Mouse (Mus musculus): ENCODE data around the gene Golga4. TPM values are rescaled to one million over a fixed set of nuclear protein-coding genes. Genes with fewer than 3 reads are reported as not detected.

The Golga4 gene
- polyA plus RNA-seq, 1 experiment: 85.1 TPM

GRCm38 (mm10) chr9:118517619-118518018, 11.6 kb downstream of the Golga4 start:
- no peak overlapping the region for H3K4me3 ChIP-seq (ENCODE audit: insufficient read depth, low read length)
- no peak overlapping the region for H3K27ac ChIP-seq (ENCODE audit: insufficient read depth, low read length)
- H3K4me1 ChIP-seq (ENCODE audit: control insufficient read depth, insufficient read depth, low read length): peaks cover 14% of the 10 kb centered on the region
- TF ChIP-seq CTCF (IDR thresholded peaks at IDR 0.05; ENCODE audit: borderline replicate concordance, insufficient read depth, low read length) (no peak), POLR2A (IDR thresholded peaks at IDR 0.05; ENCODE audit: low read depth, low read length) (no peak)

DNA sequence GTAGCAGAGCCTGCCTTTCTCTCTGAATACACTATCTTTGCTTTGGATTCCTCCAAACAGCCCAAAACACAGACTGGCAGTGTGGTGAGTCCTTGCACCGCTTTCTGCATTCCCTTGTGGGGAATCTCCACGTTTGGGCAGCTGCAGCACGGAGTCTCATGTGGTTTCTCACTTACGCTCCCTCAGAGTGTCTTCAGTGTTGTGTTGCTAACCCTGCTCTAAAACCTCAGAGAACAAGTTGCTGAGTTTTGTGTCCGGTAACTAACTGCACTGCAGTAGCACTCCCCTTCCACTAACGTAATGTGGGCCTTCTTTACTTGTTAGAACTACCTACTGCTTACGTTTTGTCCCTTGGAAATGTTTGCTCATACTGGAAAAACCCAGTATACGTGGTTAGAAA, 13.0 kb downstream of the Golga4 start:
- H3K27ac ChIP-seq (ENCODE audit: insufficient read depth, low read length): no peak overlapping the region
- H3K4me3 ChIP-seq (ENCODE audit: insufficient read depth, low read length): no peak overlapping the region
- peaks cover 10% of the 10 kb centered on the region; the same call in 1 of the 2 replicates for H3K4me1 ChIP-seq (ENCODE audit: control insufficient read depth, insufficient read depth, low read length)
- no peak for TF ChIP-seq POLR2A (IDR thresholded peaks at IDR 0.05; ENCODE audit: low read depth, low read length)
- TF ChIP-seq CTCF (IDR thresholded peaks at IDR 0.05; ENCODE audit: borderline replicate concordance, insufficient read depth, low read length): no peak

DNA sequence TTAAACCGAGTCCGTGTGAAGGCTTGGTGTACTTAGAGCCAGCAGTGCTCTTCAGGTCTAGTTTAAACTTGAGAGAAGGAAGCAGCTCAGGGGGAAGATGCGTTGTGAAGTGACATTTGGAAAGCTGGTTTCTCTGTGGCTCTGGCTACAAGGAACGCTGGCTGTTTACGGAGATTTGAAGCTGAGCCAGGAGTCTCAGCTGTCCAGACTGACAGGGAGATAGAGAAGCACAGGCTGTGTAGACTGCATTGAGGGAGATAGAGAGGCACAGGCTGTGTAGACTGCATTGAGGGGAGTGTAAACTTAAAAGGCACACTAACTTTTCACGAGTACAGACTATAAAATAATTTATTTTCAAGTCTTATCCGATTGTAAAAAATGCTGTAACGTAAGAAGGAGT, 13.9 kb downstream of the Golga4 start:
- H3K27ac ChIP-seq (ENCODE audit: insufficient read depth, low read length): no peak overlapping the region
- no peak overlapping the region for H3K4me3 ChIP-seq (ENCODE audit: insufficient read depth, low read length)
- peaks cover 10% of the 10 kb centered on the region; the same call in 1 of the 2 replicates for H3K4me1 ChIP-seq (ENCODE audit: control insufficient read depth, insufficient read depth, low read length)
- TF ChIP-seq POLR2A (IDR thresholded peaks at IDR 0.05; ENCODE audit: low read depth, low read length): no peak
- TF ChIP-seq CTCF (IDR thresholded peaks at IDR 0.05; ENCODE audit: borderline replicate concordance, insufficient read depth, low read length): no peak

DNA sequence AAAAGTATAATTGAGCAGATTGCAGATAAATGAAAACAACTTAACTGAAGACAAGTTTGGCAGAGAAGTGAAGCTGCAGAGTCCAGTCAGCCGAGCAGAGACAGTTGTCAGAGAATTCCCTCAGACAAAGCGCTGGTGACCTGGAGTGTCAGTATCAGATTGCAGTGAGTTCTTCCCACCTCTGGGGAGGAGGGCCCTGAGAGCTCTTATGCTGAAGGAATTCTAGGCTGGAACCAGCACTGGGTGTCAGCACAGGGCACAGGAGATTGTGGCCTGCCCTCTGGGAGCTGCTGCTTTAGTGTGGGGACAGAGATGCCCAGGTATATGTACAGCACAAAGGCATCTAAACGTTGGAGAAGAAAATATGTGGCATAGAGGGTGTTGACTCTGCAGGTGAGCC, 14.8 kb downstream of the Golga4 start:
- H3K4me3 ChIP-seq (ENCODE audit: insufficient read depth, low read length): no peak overlapping the region
- TF ChIP-seq CTCF (IDR thresholded peaks at IDR 0.05; ENCODE audit: borderline replicate concordance, insufficient read depth, low read length): no peak
- no peak for TF ChIP-seq POLR2A (IDR thresholded peaks at IDR 0.05; ENCODE audit: low read depth, low read length)
- peaks cover 10% of the 10 kb centered on the region; the same call in 1 of the 2 replicates for H3K4me1 ChIP-seq (ENCODE audit: control insufficient read depth, insufficient read depth, low read length)
- no peak overlapping the region for H3K27ac ChIP-seq (ENCODE audit: insufficient read depth, low read length)

DNA sequence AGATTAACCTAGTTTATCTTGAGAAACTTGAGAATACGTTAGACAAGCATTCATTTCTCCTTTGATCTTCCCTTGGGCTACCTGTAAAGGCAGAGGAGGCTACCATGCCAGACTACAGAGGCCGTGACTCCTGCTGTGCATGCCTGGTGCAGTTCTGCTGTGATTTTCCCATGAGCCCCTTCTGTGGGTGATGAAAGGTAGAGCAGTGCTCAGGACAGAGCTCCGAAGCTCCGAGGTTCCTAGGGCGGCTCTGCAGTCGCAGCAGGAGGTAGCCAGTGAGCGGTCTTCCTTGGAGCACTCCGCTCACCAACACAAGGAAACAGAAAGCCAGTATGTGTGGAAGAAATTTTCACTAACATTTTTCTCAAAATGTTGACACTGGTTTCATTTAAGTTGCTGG, 15.6 kb downstream of the Golga4 start:
- peaks cover 10% of the 10 kb centered on the region; the same call in 1 of the 2 replicates for H3K4me1 ChIP-seq (ENCODE audit: control insufficient read depth, insufficient read depth, low read length)
- H3K4me3 ChIP-seq (ENCODE audit: insufficient read depth, low read length): no peak overlapping the region
- no peak for TF ChIP-seq CTCF (IDR thresholded peaks at IDR 0.05; ENCODE audit: borderline replicate concordance, insufficient read depth, low read length)
- TF ChIP-seq POLR2A (IDR thresholded peaks at IDR 0.05; ENCODE audit: low read depth, low read length): no peak
- H3K27ac ChIP-seq (ENCODE audit: insufficient read depth, low read length): no peak overlapping the region

DNA sequence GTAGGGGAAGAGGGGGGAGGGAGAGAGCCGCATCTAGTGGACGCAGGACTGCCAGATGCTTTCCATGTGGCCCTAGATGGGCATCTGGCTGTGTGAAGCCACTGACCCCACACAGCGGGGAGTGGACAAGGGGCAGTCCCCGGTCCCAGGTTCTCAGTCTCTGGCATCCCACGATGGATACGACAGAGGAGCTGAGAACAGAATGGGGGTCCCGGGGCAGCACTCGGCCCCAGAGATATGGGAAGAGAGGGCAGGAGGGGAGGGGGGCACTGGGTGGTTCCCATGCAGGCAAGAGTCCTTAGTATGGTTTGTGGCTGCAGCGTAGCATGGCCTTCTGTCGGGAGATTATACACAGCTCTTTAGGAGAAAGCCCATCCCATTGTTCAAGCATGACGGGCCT, 17.7 kb downstream of the Golga4 start:
- Histone ChIP-seq H3K27ac (ENCODE audit: insufficient read depth, low read length) (no peak overlapping the region), H3K4me1 (ENCODE audit: control insufficient read depth, insufficient read depth, low read length) (peaks cover 6% of the 10 kb centered on the region; the same call in 1 of the 2 replicates), H3K4me3 (ENCODE audit: insufficient read depth, low read length) (no peak overlapping the region)
- TF ChIP-seq CTCF (IDR thresholded peaks at IDR 0.05; ENCODE audit: borderline replicate concordance, insufficient read depth, low read length) (no peak), POLR2A (IDR thresholded peaks at IDR 0.05; ENCODE audit: low read depth, low read length) (no peak)

DNA sequence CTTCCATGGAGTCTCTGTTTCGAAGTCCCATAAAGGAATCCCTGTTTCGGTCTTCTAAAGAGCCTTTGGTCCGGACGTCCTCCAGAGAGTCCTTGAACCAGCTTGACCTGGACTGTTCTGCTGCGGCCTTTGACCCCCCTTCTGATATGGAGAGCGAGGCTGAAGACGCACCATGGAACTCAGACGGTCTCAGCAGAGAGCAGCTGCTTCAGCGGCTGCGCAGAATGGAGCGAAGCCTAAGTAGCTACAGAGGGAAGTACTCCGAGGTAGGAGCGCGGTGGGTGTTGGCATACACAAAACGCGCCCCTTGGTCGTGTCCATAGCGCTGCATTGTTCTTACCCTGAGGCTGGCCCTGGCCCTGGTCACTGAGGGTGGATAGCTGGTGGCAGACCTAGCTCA, 21.0 kb downstream of the Golga4 start:
- TF ChIP-seq POLR2A (IDR thresholded peaks at IDR 0.05; ENCODE audit: low read depth, low read length): no peak
- TF ChIP-seq CTCF (IDR thresholded peaks at IDR 0.05; ENCODE audit: borderline replicate concordance, insufficient read depth, low read length): no peak
- H3K27ac ChIP-seq (ENCODE audit: insufficient read depth, low read length): no peak overlapping the region
- H3K4me3 ChIP-seq (ENCODE audit: insufficient read depth, low read length): no peak overlapping the region
- no peaks in the 10 kb centered on the region for H3K4me1 ChIP-seq (ENCODE audit: control insufficient read depth, insufficient read depth, low read length)

GRCm38 (mm10) chr9:118529783-118530182, 23.7 kb downstream of the Golga4 start:
- Histone ChIP-seq H3K4me3 (ENCODE audit: insufficient read depth, low read length) (no peak overlapping the region), H3K27ac (ENCODE audit: insufficient read depth, low read length) (no peak overlapping the region), H3K4me1 (ENCODE audit: control insufficient read depth, insufficient read depth, low read length) (peaks cover 5% of the 10 kb centered on the region)
- TF ChIP-seq CTCF (IDR thresholded peaks at IDR 0.05; ENCODE audit: borderline replicate concordance, insufficient read depth, low read length) (no peak), POLR2A (IDR thresholded peaks at IDR 0.05; ENCODE audit: low read depth, low read length) (no peak)

- TF ChIP-seq CTCF (IDR thresholded peaks at IDR 0.05; ENCODE audit: borderline replicate concordance, insufficient read depth, low read length) (no peak), POLR2A (IDR thresholded peaks at IDR 0.05; ENCODE audit: low read depth, low read length) (no peak)
- Histone ChIP-seq H3K4me1 (ENCODE audit: control insufficient read depth, insufficient read depth, low read length) (peaks cover 5% of the 10 kb centered on the region), H3K27ac (ENCODE audit: insufficient read depth, low read length) (no peak overlapping the region), H3K4me3 (ENCODE audit: insufficient read depth, low read length) (no peak overlapping the region)
Measured at GRCm38 (mm10) chr9:118530679-118531078, 24.6 kb downstream of the Golga4 start.

DNA sequence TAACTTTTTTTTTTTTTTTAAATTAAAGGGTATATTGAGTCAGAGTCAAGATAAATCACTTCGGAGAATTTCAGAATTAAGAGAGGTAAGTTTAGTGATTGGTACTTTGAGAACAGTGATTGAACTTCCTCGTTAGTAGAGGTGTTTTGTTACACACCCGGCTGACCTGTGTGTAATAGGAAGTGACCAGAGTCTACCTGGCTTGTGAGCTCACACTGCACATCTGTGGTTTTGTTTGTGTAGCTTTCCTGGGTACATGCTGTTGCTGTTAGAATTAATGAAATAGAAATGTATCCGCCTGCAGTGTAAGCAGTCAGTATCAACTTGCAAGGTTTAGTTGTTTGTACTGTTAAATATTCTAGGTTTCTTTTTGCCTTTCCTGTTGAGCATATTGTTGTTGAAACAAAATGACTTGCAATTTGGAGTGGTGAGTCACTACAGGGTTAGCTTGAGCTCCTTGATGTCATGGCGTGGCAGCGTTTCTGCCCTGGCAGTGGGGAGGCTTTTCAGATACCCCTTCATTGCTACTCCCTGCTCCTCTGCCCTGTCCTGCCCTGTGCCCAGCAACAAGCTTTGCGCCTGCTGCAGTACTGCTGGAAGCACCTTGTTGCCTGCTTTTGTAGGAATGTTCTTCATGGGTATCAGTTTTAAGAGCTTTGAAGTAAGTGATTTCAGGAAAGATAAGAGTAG, 26.6 kb downstream of the Golga4 start:
- H3K4me3 ChIP-seq (ENCODE audit: insufficient read depth, low read length): no peak overlapping the region
- peak overlapping the region; percentile 30; the same call in 1 of the 2 replicates for H3K27ac ChIP-seq (ENCODE audit: insufficient read depth, low read length)
- TF ChIP-seq CTCF (IDR thresholded peaks at IDR 0.05; ENCODE audit: borderline replicate concordance, insufficient read depth, low read length): no peak
- TF ChIP-seq POLR2A (IDR thresholded peaks at IDR 0.05; ENCODE audit: low read depth, low read length): no peak
- H3K4me1 ChIP-seq (ENCODE audit: control insufficient read depth, insufficient read depth, low read length): peaks cover 5% of the 10 kb centered on the region
